Mouse (Mus musculus) embryo, embryonic 11 days (tissue): ENCODE data around the gene Mxra8.

Experiments used
- DNase-seq: peaks from one replicate; pipeline ENCODE4 v3.0.0-alpha.2; 2015

Gene Mxra8

GRCm38 (mm10) chr4:155839483-155839910 lies at the start of gene Mxra8:
Gene Mxra8, plus strand, starts transcription at chr4:155839680.
- peak; percentile 92 for DNase-seq

GRCm38 (mm10) chr4:155790021-155790489 lies 49.4 kb upstream of the Mxra8 start, which contains the start of gene Ankrd65:
Gene Ankrd65, plus strand, starts transcription at chr4:155790439.
- DNase-seq = no peak

DNA sequence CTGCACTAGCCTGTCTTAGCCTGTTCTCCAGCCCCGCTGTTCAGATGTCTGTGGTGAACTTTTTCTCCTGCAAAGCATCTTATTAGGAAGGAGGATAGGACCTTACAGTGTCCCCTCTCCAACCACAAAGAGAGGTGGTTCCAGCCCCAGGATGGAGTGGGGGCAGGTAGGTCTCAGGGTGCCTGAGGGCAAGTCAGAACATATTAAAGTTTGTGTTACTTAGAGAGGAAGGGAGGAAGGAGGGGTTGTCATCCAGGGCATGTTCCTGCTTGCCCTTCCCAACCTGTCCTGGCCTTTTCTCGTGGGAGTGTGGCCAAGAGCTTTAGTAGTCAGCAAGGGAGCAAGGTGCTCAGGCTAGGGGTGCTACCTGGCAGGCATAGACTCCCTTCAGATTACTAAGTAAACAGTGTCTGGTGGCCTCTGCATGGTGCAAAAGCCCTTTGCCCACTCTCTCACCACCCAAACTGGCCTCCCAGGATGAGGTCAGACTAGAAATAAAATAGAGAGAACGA lies 48.8 kb upstream of the Mxra8 start:
- DNase-seq = no peak

DNA sequence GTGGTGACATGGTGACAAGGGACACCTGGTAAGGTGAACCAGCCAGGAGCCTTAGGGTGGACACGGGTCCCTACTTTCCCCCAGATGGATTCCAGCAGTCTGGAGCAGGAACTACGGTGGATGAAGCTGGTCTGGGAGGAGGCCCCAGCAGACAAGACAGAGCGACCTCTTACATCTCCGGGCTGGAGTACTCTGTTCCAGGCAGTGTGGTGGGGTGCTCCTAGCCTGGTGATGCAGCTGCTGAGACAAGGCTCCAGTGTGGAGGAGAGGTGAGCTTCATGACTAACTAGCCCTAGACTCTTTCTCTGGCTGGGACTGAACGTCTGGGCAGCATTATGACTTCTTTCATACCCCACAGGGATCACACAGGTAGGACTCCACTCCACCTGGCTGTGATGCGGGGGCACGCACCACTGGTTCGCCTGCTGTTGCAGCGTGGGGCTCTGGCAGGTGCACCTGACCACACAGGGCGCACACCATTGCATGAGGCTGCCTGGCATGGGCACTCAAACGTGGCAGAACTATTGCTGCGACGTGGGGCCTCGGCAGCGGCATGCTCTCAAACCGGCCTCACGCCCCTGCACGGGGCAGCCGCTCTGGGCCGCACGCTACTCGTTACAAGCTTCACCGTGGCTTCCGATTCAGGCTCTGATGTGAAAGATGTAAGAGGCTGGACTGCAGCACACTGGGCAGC lies 48.1 kb upstream of the Mxra8 start:
- DNase-seq = no peak

DNA sequence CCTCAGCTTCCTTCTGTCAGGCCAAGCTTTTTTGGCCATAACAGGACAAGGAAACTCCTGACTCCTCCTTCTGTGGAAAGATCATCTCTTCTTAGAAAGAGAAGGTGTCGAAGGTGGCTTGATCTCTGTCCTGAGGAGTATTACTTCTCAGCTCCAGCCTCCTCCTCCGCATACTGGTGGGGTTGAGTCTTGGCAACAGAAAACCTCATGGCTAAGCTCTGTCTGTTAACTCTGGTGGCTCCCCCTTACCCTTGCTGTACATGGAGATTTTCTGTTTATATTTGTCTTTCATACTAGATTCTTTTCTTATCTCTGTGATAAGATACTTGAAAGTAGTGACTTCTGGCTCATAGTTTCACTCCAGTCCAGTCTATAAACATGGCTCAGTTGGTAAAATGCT lies 45.8 kb upstream of the Mxra8 start:
- no peak for DNase-seq

DNA sequence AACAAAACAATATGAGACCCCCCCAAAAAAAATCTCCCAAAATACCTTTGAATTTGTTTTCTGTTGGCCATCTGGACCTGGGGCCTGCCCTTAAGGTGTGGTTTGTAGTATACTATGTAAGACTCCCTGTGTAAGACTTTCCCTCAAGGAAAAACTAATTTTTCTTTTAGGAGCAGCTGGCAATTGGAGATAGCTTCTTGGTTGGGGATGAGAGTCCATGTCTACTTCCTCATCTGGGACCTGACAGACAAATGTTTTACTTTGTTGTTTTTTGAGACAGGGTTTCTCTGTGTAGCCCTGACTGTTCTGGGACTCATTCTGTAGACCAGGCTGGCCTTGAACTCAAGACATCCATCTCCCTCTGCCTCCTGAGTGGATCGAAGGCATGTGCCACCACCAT lies 37.4 kb upstream of the Mxra8 start:
- DNase-seq = no peak

GRCm38 (mm10) chr4:155802741-155803339 lies 36.6 kb upstream of the Mxra8 start, which contains the start of gene Mrpl20:
Gene Mrpl20, plus strand, starts transcription at chr4:155802878.
- peak; percentile 48 for DNase-seq

- DNase-seq = peak; percentile 95
Observed at GRCm38 (mm10) chr4:155803340-155804041, 36.0 kb upstream of the Mxra8 start.

DNA sequence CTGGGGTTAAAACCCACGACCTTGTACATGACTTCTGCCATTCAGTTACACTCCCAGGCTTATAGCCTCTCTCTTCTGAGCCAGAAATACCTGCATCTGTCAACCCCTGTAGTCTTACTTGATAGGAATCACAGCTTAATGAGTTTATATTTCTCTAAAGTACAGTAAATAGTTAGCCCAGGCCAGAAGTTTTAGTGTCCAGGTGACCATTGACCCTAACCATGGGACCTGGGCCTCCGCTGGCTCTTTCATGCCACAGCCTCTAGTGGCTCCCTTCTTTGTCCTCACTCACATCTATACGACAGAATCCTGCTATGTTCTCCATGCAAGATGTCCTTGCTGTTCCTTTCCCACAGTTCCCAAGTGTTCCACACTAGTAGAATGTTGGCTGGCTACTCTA lies 31.6 kb upstream of the Mxra8 start:
- DNase-seq = no peak

DNA sequence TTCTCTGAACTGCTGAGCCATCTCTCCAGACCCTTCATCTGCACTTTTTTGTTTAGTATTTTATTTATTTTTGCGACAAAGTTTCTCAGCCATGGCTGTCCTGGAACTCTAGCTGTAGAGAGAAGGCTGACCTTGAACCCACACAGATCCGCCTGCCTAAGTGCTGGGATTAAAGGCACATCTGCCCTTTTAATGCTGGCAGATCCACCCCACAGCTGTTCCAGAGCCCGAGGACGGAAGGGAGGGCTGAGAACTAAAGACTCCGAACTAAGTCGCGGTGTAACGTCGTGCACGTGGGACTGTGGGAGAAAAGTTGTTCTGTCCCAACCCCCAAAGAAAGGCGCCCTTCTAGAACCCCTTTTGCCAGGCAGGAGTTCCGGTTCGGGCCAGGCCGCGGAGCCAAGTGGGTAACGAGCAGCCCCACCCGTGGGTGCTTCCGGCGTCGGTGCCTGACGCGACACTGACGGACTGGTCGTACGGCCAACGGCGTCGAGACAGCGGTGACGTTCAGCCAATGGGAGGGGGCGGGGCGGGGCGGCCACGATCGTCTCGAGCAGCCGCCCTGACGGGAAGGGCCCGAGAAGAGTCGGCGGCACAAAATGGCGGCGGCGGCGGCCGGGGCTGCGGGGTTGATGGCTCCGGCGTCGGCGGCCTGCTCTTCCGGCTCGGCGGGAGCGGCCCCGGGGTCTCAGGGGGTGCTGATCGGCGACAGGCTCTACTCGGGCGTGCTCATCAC lies 27.4 kb upstream of the Mxra8 start, which contains the start of gene Ccnl2:
Gene Ccnl2 (plus strand): TSS at position 561 of the 736 bp plus-strand sequence.
- peak; percentile 98 for DNase-seq

- peak; percentile 60 for DNase-seq
Observed at GRCm38 (mm10) chr4:155812665-155813181, 26.8 kb upstream of the Mxra8 start.

DNA sequence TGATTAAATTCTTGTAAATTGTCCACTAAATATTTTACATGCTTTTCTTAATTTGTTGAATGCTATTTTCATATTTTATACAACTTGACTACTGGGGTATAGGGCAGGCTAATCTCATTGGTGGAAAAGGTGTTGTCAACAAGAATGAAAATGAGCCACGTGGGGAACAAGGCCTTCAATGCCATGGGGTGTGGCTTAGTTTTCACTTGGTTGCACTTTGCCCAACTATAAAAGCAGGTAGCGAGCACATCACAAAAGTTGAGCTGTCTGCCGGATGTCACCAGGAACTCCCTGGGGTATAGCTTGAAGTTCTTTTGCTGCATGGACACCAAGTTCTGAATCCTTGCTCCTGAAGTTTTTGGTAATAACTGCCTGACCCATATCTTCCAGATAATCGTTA lies 21.9 kb upstream of the Mxra8 start:
- DNase-seq = no peak

DNA sequence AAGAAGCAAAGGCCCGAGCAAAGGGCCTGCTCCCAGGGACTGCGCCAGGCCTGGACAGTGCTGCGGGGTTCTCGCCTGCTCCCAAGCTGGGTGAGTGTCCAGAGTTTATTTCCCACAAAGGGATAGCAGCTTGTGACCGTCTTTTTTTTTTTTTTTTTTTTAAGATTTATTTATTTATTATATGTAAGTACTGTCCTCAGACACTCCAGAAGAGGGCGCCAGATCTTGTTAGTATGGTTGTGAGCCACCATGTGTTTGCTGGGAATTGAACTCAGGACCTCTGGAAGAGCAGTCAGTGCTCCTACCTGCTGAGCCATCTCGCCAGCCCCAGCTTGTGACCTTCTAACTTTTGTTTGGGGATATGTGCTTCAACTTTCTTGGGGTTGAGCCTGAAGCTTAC lies 18.5 kb upstream of the Mxra8 start:
- DNase-seq = no peak

- no peak for DNase-seq
Observed at GRCm38 (mm10) chr4:155823443-155823842, 16.0 kb upstream of the Mxra8 start.

GRCm38 (mm10) chr4:155829866-155830265 lies 9.6 kb upstream of the Mxra8 start:
- no peak for DNase-seq

GRCm38 (mm10) chr4:155830596-155830995 lies 8.9 kb upstream of the Mxra8 start:
- DNase-seq = no peak

GRCm38 (mm10) chr4:155831205-155831766 lies 8.2 kb upstream of the Mxra8 start, which contains the start of gene Aurkaip1:
Gene Aurkaip1, plus strand, starts transcription at chr4:155831272.
- peak; percentile 98 for DNase-seq

DNA sequence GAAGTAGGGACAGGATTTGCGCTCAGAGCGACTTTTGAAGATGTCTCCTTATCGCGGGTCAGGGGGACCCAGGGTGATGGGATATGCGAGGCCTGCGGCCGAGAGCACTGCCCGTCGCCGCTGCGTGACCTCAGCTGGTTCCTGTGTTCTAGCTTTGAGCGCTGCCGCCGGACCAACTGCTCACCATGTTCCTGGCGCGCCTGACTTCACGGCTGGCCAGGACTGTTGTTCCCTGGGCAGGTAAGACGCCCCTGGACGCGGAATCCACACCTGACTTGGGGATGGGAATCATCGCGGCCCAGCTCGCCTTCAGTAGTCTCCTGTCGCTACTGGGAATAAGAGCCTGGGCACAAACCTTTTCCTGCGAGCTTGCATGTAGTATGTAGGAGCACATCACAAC lies 7.6 kb upstream of the Mxra8 start:
- DNase-seq = no peak

- no peak for DNase-seq
Observed at GRCm38 (mm10) chr4:155832321-155832720, 7.2 kb upstream of the Mxra8 start.

- no peak for DNase-seq
Observed at GRCm38 (mm10) chr4:155833234-155833633, 6.2 kb upstream of the Mxra8 start.

- peak; percentile 85 for DNase-seq
Observed at GRCm38 (mm10) chr4:155833836-155834235, 5.6 kb upstream of the Mxra8 start.

- no peak for DNase-seq
Observed at GRCm38 (mm10) chr4:155837404-155838010, 2.0 kb upstream of the Mxra8 start.
